Mouse (Mus musculus) ES-Bruce4 (cell line): ENCODE measurements at regions not wholly inside any gene's neighbourhood (a gene's known extent, or its start where the extent isn't known, plus 50 kb on each side); places are given as distances from the start of the nearest gene placed in this dataset.

Source experiments
- H3K27ac ChIP-seq: 2 replicates; pipeline ENCODE4 v1.5.1; 2012; ENCODE audit warnings: low read length, inconsistent platforms; ENCODE audit not compliant: insufficient read depth
- H3K27me3 ChIP-seq: 2 replicates; pipeline ENCODE4 v1.6.1; 2012; ENCODE audit warnings: mild to moderate bottlenecking, low read length, inconsistent platforms; ENCODE audit not compliant: control insufficient read depth, poor library complexity, insufficient read depth, severe bottlenecking
- H3K36me3 ChIP-seq: 2 replicates; pipeline ENCODE4 v1.6.1; 2012; ENCODE audit warnings: inconsistent platforms, mild to moderate bottlenecking, low read length, moderate library complexity; ENCODE audit not compliant: control insufficient read depth, poor library complexity, insufficient read depth, severe bottlenecking
- H3K4me1 ChIP-seq: one replicate; pipeline ENCODE4 v1.8.1; 2011; ENCODE audit warnings: low read length; ENCODE audit not compliant: control insufficient read depth, insufficient read depth
- H3K4me3 ChIP-seq: 2 replicates; pipeline ENCODE4 v1.5.1; 2011; ENCODE audit warnings: low read depth, mild to moderate bottlenecking, low read length
- H3K9ac ChIP-seq: 2 replicates; pipeline ENCODE4 v1.6.1; 2012; ENCODE audit warnings: low read depth, mild to moderate bottlenecking, inconsistent platforms; ENCODE audit not compliant: poor library complexity, severe bottlenecking
- H3K9me3 ChIP-seq: replicated peaks from 2 replicates; pipeline ENCODE4 v1.6.1; 2012; ENCODE audit warnings: mild to moderate bottlenecking, low read length, inconsistent platforms; ENCODE audit not compliant: control insufficient read depth, poor library complexity, insufficient read depth, severe bottlenecking
- CTCF ChIP-seq: IDR thresholded peaks from one replicate; pipeline ENCODE4 v1.8.1; 2011; ENCODE audit warnings: low read depth, low read length
- EP300 ChIP-seq: IDR thresholded peaks from 2 replicates; pipeline ENCODE4 v1.6.1; 2011; ENCODE audit warnings: low read depth, low read length; ENCODE audit not compliant: insufficient read depth
- POLR2A ChIP-seq: IDR thresholded peaks from one replicate; pipeline ENCODE4 v1.8.1; 2011; ENCODE audit warnings: low read length; ENCODE audit not compliant: insufficient read depth

DNA sequence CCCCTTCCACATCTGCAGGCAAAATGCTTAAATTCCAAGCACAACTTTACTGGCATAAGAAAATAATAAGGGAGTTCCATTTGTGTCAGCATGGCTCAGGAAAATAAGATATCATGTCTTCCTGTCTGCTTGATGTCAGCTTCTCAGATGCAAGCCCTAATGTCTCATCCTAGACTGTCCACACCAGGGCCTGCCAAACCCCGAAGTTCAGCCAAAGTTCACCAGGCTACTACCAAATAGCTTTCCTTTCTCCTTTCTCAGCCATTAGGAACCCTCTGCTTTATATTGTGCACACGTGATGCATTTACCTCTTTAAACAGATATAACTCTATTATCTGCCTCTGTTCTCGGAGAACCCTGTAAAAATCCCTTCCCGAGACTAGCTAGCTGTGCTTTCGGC lies 152.1 kb downstream of the En1 start:
- no peak overlapping the region for H3K4me3 ChIP-seq
- H3K36me3 ChIP-seq = no peaks in the 10 kb centered on the region
- no peaks in the 10 kb centered on the region for H3K27me3 ChIP-seq
- TF ChIP-seq POLR2A = no peak
- TF ChIP-seq CTCF = no peak
- no peak for TF ChIP-seq EP300
- H3K4me1 ChIP-seq = peaks cover 2% of the 10 kb centered on the region
- H3K9ac ChIP-seq = no peak overlapping the region
- H3K9me3 ChIP-seq = no peaks in the 10 kb centered on the region
- H3K27ac ChIP-seq = no peak overlapping the region

DNA sequence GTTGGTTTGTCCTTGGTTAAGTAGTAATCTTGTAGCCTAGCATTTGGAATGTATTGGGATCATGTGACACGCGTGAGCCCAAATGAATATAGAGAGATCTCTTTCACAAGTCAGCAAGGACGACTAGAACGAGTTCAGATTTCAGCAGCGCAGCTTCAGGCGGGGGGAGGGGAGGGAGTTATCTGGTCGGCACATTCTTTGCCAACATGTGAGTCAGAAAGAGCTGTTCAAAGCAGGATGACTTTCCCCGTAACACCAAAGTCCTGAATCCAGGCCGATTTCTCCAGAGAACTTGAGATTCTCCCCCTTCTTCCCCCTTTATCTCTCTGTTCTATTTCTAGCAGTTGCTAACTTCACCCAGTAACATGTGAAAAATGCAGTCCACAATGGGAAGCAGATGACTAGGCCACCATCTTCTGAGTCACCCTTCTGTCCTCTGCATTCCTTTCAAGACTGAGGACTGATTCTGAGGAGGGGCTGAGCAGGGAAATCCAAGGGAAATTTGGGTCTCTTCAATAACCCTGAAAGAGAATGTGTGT lies 155.1 kb downstream of the En1 start:
- H3K9ac ChIP-seq = no peak overlapping the region
- no peaks in the 10 kb centered on the region for H3K27me3 ChIP-seq
- TF ChIP-seq EP300 = no peak
- no peak for TF ChIP-seq POLR2A
- no peak for TF ChIP-seq CTCF
- no peak overlapping the region for H3K27ac ChIP-seq
- no peaks in the 10 kb centered on the region for H3K36me3 ChIP-seq
- H3K4me3 ChIP-seq = no peak overlapping the region
- no peaks in the 10 kb centered on the region for H3K9me3 ChIP-seq
- H3K4me1 ChIP-seq = peaks cover 2% of the 10 kb centered on the region

GRCm38 (mm10) chr1:120758172-120758571 lies 156.0 kb downstream of the En1 start:
- Histone ChIP-seq H3K27ac (no peak overlapping the region), H3K9me3 (no peaks in the 10 kb centered on the region), H3K9ac (no peak overlapping the region), H3K4me1 (peaks cover 2% of the 10 kb centered on the region), H3K36me3 (no peaks in the 10 kb centered on the region), H3K27me3 (no peaks in the 10 kb centered on the region), H3K4me3 (no peak overlapping the region)
- no peak for TF ChIP-seq CTCF
- TF ChIP-seq EP300 = no peak
- no peak for TF ChIP-seq POLR2A

- H3K9me3 ChIP-seq = no peaks in the 10 kb centered on the region
- H3K4me3 ChIP-seq = no peak overlapping the region
- TF ChIP-seq POLR2A (no peak), CTCF (no peak), EP300 (no peak)
- no peaks in the 10 kb centered on the region for H3K36me3 ChIP-seq
- H3K27me3 ChIP-seq = no peaks in the 10 kb centered on the region
- no peak overlapping the region for H3K27ac ChIP-seq
- no peak overlapping the region for H3K9ac ChIP-seq
- H3K4me1 ChIP-seq = peaks cover 2% of the 10 kb centered on the region
Observed at GRCm38 (mm10) chr1:120758762-120759161, 156.5 kb downstream of the En1 start.

- Histone ChIP-seq H3K4me3 (no peak overlapping the region), H3K9me3 (peaks cover 5% of the 10 kb centered on the region), H3K27me3 (no peaks in the 10 kb centered on the region), H3K36me3 (no peaks in the 10 kb centered on the region), H3K27ac (no peak overlapping the region), H3K9ac (no peak overlapping the region), H3K4me1 (peaks cover 2% of the 10 kb centered on the region)
- TF ChIP-seq CTCF (no peak), POLR2A (no peak), EP300 (no peak)
Observed at GRCm38 (mm10) chr1:120759380-120759779, 157.2 kb downstream of the En1 start.

- peaks cover 2% of the 10 kb centered on the region for H3K4me1 ChIP-seq
- no peaks in the 10 kb centered on the region for H3K36me3 ChIP-seq
- TF ChIP-seq POLR2A (no peak), EP300 (no peak), CTCF (no peak)
- no peak overlapping the region for H3K4me3 ChIP-seq
- no peaks in the 10 kb centered on the region for H3K27me3 ChIP-seq
- peaks cover 9% of the 10 kb centered on the region for H3K9me3 ChIP-seq
- no peak overlapping the region for H3K27ac ChIP-seq
- H3K9ac ChIP-seq = no peak overlapping the region
Observed at GRCm38 (mm10) chr1:120761364-120761763, 159.1 kb downstream of the En1 start.
